Mouse (Mus musculus) embryo, embryonic 10.5 days (tissue): Measurements from ENCODE around the gene Zglp1.

Experiments
- DNase-seq: peaks from one replicate; pipeline ENCODE4 v3.0.0-alpha.2; 2015; ENCODE audit warnings: low spot score

The Zglp1 gene

DNA sequence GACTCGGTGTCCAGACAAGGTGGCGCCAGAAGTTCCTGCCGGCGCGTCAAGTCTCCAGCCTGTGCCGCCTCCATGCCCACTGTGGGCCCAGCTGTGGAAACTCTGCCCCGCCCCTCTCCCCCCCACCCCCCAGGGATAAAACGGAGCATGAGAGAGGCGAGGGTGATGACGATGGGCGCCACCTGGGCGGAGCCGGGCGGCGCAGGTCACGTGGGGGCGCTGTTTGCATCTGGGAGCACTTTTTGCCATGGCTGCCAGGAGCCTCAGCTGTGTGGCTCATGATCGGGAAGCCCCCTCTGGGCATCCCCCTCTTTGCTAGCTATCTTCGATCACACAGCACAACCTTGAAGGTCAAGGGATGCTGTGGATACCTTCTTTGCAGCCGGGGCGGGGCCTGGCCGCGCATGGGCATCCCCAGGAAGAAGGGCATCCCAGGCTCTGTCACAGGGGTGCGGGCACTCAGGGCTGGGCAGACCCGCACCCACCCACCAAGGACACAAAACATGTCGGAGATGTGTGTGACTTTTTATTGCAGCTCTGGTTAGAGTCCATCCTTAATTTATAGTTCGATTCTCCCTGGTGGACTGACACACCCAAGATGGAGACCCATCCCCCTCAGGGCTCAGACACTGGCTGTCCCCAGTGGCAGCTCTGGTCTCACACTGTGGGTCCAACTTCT lies at the start of gene Zglp1:
TSS of gene Zglp1 (minus strand) at position 88 of the 679 bp plus-strand sequence.
- DNase-seq: no peak

DNA sequence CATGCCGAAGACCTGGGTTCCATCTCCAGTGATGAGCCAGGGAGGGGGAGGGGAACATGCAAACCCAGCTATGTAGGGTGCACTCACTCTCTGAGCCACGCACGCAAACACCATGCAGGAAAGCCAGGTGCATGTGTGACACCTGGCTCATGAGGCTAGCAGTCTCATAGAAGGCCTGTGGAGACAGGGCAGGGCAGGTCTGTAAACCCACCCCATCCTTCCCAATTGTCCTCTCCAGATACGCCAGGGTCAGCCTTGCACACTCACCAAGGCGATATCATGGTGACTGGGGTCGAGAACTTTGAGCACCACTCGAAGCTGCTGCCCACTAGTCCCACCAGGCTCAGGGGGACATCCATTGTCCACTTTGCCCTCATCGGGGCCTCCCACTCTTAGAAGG lies 48.2 kb upstream of the Zglp1 start:
- DNase-seq: no peak

DNA sequence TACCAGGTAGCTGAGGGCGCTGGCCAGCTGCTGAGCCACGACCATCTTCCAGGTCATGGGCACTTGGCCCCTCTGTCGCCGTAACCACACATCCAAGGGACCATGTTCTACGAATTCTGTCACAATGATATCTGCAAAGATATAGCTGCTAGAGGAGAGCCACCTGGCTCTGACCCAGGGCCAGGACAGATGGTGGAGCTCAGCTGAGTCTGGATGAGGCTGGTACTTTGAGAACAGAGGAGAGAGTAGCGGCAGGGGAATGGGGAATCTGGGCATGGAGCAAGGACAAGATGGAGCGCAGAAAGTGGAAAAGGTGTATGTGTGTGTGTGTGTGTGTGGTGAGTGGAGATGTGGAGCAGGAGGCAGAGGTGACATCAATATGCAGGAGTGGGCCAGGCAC lies 47.3 kb upstream of the Zglp1 start:
- DNase-seq: no peak

- DNase-seq: no peak
Observed at GRCm38 (mm10) chr9:21113751-21114150, 46.9 kb upstream of the Zglp1 start.

GRCm38 (mm10) chr9:21107607-21108237 lies 40.8 kb upstream of the Zglp1 start:
- DNase-seq: no peak

GRCm38 (mm10) chr9:21105760-21106564 lies 39.1 kb upstream of the Zglp1 start:
- no peak for DNase-seq

GRCm38 (mm10) chr9:21104814-21105213 lies 37.9 kb upstream of the Zglp1 start:
- no peak for DNase-seq

DNA sequence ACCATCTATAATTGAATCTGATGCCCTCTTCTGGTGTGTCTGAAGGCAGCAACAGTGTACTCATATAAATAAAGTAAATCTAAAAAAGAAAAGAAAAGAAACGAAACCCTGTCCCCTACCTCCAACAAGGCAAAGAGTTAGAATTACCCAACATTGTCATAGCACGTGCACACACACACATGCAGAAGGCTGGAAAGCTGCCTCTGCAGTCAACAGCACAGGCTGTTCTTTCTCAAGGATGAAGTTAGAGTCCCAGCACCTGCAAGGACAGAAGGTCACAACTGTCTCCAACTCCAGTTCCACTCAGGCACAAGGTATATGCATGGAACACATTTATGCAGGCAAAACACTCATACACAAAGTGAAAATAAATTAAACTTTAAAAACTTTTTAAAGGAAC lies 35.2 kb upstream of the Zglp1 start:
- no peak for DNase-seq

GRCm38 (mm10) chr9:21100447-21101161 lies 33.7 kb upstream of the Zglp1 start:
- no peak for DNase-seq

DNA sequence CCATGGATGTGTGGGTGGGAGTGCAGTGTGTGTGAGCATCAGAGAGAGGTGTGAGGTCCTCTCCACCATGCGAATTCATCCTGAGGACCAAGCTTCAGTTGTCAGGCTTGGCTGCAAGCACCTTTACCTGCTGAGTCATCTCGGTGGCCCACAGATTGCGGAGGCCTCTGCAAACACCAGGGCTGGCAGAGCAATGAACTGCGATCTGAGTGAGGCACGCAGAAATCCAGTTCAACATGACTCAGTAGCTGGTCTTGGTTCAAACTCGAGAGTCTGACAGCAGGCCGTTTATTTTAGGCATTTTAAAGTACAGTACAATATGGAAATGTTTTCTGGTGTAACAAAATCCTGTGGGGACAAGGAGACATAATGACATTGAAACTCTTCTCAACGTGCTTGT lies 30.9 kb upstream of the Zglp1 start:
- DNase-seq: no peak

DNA sequence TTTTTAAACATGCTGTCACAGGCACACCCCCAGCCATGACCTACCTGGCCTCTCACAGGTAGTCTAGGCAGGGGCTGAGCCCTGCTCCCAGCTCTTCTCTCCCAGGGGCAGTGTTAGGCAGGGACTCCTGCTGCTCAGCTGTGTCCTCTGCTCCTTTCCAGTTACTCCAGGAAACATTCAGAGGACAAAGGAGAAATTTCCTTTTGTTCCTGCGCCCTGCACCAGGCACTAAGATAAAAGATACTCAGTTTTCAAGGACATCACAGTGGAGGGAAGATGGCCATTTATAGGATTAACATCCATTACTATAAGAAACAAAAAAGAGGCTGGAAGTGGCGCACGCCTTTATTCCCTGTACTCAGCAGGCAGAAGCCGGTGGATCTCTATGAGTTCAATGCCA lies 29.1 kb upstream of the Zglp1 start:
- no peak for DNase-seq

- DNase-seq: no peak
Observed at GRCm38 (mm10) chr9:21093423-21093822, 26.5 kb upstream of the Zglp1 start.

DNA sequence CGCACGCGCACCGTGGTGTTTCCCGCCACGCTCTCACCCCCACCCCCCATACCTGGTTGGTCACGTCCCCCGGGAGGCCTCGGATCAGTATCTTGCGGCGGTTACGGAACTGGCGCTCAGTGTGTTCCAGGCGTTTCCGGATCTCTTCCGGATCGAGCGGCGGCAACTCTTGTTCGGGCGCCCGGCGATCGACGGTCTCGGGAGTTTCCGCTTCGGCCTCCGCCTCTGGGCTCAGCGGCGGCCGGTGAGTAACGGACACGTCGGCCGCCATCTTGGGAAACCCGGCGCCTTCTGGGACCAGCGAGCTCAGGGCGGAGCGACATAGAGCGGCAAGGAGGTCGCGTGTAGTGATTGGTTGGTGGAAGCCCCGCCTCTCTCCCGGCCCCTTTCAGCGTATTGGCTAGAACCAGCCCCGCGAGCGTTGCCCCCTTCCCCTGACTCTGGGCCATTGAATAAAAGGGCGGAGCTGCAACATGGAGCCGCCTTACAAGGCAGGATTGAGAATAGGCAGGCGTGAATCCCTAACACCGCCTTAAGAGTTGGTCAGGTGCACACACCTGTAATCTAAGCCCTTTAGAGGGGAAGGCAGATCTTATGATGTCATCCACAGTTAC lies 24.9 kb upstream of the Zglp1 start, which contains the start of the genes Gm38431 and Raver1:
TSS of gene Gm38431 (minus strand) at position 291 of the 614 bp plus-strand sequence.
TSS of gene Raver1 (minus strand) at position 302 of the 614 bp plus-strand sequence.
- DNase-seq: peak; percentile 99

GRCm38 (mm10) chr9:21090972-21091706 lies 24.2 kb upstream of the Zglp1 start:
- no peak for DNase-seq

- DNase-seq: no peak
Observed at GRCm38 (mm10) chr9:21090537-21090936, 23.6 kb upstream of the Zglp1 start.

GRCm38 (mm10) chr9:21083324-21083723 lies 16.4 kb upstream of the Zglp1 start:
- DNase-seq: no peak

- no peak for DNase-seq
Observed at GRCm38 (mm10) chr9:21081127-21081526, 14.2 kb upstream of the Zglp1 start.

DNA sequence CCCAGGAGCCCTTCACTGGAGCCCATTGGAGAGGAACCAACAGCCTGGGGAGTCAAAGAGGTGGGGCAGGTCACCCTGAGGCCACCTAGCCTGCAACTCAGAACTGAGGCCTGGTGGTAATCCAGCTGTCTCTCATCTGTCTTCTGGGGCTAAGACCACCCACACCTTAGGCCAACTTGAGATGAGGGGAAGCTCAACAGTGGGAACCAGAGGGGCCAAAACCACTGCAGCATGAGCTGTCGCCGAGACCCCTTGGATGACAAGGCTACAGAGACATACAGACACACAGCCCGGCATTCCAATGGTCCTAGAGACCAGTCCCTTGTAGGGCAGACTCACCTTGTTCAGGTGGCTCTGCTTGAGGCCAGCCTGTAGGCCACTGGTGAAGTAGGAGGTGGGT lies 8.7 kb upstream of the Zglp1 start:
- DNase-seq: no peak

- DNase-seq: no peak
Observed at GRCm38 (mm10) chr9:21074173-21074572, 7.3 kb upstream of the Zglp1 start.

DNA sequence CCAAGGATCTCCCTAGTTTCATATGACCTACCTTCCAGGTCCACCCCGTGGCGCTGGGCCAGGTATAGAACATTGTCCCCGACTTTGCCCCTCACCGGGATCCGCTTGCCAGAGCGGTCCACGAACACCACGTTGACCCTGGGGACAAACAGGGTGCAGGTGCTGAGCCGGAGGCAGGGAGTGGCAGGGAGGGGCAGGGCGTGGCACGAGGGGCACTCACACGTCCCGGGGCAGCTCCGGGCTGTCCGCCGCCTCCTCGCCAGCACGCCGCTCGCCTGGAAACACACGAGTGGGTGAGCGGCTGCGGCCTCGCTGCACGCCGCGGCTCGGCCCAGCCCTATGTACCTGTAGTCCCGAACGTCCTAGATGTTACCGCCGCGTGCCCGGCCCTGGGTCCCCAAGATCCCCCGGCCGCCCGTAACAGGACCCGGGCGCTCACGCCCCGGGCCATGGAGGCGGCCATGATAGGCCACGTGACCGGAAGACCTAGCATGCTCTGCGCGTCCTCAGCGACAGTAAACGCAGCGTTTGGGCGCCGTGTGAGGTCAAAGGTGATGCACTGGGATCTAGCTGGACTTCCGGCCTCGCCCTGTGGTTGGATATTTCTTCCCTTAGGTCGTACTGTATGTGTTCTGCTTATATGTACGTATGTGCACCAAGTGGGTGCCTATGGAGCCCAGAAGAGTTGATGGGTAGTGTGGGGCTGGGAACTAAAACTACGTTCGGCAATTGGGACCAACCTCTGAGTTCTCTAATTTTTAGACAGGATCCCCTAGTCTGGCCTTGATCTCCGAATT lies 6.3 kb upstream of the Zglp1 start, which contains the start of the genes Gm49373 and Fdx1l:
TSS of gene Gm49373 (minus strand) at position 53 of the 797 bp plus-strand sequence.
TSS of gene Fdx1l (minus strand) at position 571 of the 797 bp plus-strand sequence.
- peak; percentile 96 for DNase-seq
